Mouse (Mus musculus) intestine, embryonic 16.5 days (tissue): Measurements from ENCODE around the gene Atl1. TPM values are rescaled to one million over a fixed set of nuclear protein-coding genes. Genes with fewer than 3 reads are reported as not detected.

ENCODE experiments used
- ATAC-seq: fragments of 200-750 bp; cut with Nextera tagmentation; 2 replicates; pipeline ENCODE4 v1.8.0; 2017; ENCODE audit warnings: moderate TSS enrichment, moderate library complexity
- H3K27ac ChIP-seq: fragments of 300-500 bp; sonication (generic); 2 replicates; pipeline ENCODE4 v1.5.1; 2014; ENCODE audit warnings: mild to moderate bottlenecking, low read length
- H3K27me3 ChIP-seq: fragments of 300-500 bp; sonication (generic); replicated peaks from 2 replicates; pipeline ENCODE4 v1.6.1; 2014; ENCODE audit warnings: low read length, control low read depth, mixed read lengths; ENCODE audit not compliant: control insufficient read depth, insufficient read depth
- H3K36me3 ChIP-seq: fragments of 300-500 bp; sonication (generic); 2 replicates; pipeline ENCODE4 v1.6.1; 2014; ENCODE audit warnings: low read length, control low read depth; ENCODE audit not compliant: control insufficient read depth, insufficient read depth
- H3K4me1 ChIP-seq: fragments of 300-500 bp; sonication (generic); 2 replicates; pipeline ENCODE4 v1.6.1; 2014; ENCODE audit warnings: low read length, control low read depth, mixed read lengths; ENCODE audit not compliant: control insufficient read depth, insufficient read depth
- H3K4me2 ChIP-seq: fragments of 300-500 bp; sonication (generic); 2 replicates; pipeline ENCODE4 v1.6.1; 2014; ENCODE audit warnings: low read depth, low read length, control low read depth
- H3K4me3 ChIP-seq: fragments of 300-500 bp; sonication (generic); 2 replicates; pipeline ENCODE4 v1.5.1; 2014; ENCODE audit warnings: mild to moderate bottlenecking, low read length
- H3K9ac ChIP-seq: fragments of 300-500 bp; sonication (generic); 2 replicates; pipeline ENCODE4 v1.6.1; 2014; ENCODE audit warnings: low read depth, low read length
- H3K9me3 ChIP-seq: fragments of 300-500 bp; sonication (generic); 2 replicates; pipeline ENCODE4 v1.6.1; 2016; ENCODE audit warnings: low read length, control low read depth; ENCODE audit not compliant: control insufficient read depth
- WGBS: fragments of 180-500 bp; shearing (Covaris S2); extraction: QIAGEN DNeasy Blood & Tissue Kit; methylation state at CpG from one replicate; pipeline ENCODE4 v1.1.7; 2014; 5-methylcytosine and 5-hydroxymethylcytosine counted together
- polyA plus RNA-seq: library from polyadenylated mRNA; unstranded; fragments of >200 nt; fragmentation: Nextera tagmentation; extraction: Ambion mirVana; gene quantifications from 2 replicates; pipeline ENCODE4 v1.2.1, GENCODE M21; 2015

Atl1 gene
- polyA plus RNA-seq, 1 experiment from 2014 or later, result 5.4 TPM

DNA sequence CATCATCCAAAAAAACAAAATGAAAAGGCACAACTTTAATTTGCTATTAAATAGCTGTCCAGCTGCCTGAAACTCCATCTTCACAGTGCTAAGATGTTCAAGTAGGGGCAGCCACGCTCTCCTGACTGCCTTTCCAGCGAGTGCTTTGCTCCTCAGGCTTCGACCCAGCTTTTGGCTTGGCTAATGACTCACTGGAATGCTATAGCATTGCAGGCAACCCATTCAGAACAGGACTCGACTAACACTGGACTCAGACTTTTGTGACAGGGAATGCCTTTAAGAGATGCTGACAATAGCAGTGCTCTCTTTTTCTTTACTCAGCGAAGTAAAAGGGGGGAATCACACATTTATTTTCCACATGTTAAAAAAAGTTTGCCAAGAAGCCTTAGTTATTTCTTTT is 119.3 kb downstream of the Atl1 start:
- no peaks in the 10 kb centered on the region for H3K27me3 ChIP-seq
- no peak overlapping the region for H3K9ac ChIP-seq
- H3K36me3 ChIP-seq, result peaks cover 6% of the 10 kb centered on the region; the same call in 1 of the 2 replicates
- no peak overlapping the region for H3K4me2 ChIP-seq
- no peaks in the 10 kb centered on the region for H3K4me1 ChIP-seq
- no peak overlapping the region for H3K27ac ChIP-seq
- ATAC-seq, result no peak
- 70% methylated on average over 5 of the region's 5 CpGs for WGBS
- no peak overlapping the region for H3K4me3 ChIP-seq
- H3K9me3 ChIP-seq, result no peaks in the 10 kb centered on the region

DNA sequence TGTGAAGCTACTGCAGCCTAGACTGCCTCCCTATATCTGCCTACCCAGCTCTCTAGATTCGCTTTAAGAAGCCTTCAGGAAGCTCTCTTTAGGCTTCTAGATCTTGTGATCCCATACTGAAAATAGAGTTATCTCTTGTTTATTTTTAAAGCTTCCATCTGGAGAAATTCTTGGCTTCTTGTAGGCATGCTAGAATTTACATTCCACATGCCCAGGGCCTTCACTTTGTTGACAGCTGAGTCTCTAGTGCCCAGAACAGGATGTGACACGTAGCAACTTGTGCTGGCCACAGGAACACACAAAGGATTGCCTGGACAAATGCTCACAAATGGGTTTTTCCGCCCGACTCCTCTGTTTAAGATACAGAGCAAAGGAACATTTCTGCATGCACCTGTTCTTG is 123.5 kb downstream of the Atl1 start:
- H3K9ac ChIP-seq, result no peak overlapping the region

More for the DNA sequence above, 123.5 kb downstream of the Atl1 start:
- H3K9me3 ChIP-seq, result no peaks in the 10 kb centered on the region
- WGBS, result 62% methylated on average over 4 of the region's 4 CpGs
- no peak overlapping the region for H3K27ac ChIP-seq
- H3K4me2 ChIP-seq, result no peak overlapping the region
- H3K4me3 ChIP-seq, result no peak overlapping the region
- peaks cover 6% of the 10 kb centered on the region; the same call in 1 of the 2 replicates for H3K36me3 ChIP-seq
- ATAC-seq, result no peak
- H3K27me3 ChIP-seq, result no peaks in the 10 kb centered on the region
- H3K4me1 ChIP-seq, result no peaks in the 10 kb centered on the region

Other genes with a start within 250 kb of the Atl1 start
- 7.0 and 7.2 TPM in 2 replicates for gene Sos2, start 210.8 kb upstream of the Atl1 start, polyA plus RNA-seq
- 21.3 and 22.8 TPM in 2 replicates for gene L2hgdh, start 167.7 kb upstream of the Atl1 start, polyA plus RNA-seq
- 33.4 and 33.5 TPM in 2 replicates for gene Atp5s, start 167.7 kb upstream of the Atl1 start, polyA plus RNA-seq
- 1.5 and 2.2 TPM in 2 replicates for gene Cdkl1, start 101.3 kb upstream of the Atl1 start, polyA plus RNA-seq
- 14.2 and 17.0 TPM in 2 replicates for gene Map4k5, start 586 bp downstream of the Atl1 start, polyA plus RNA-seq
- 0.36 and 0.67 TPM in 2 replicates for gene Sav1, start 94.4 kb downstream of the Atl1 start, polyA plus RNA-seq
- gene Nin, start 221.1 kb downstream of the Atl1 start, polyA plus RNA-seq, result 5.7 and 5.8 TPM in 2 replicates